Mouse (Mus musculus) C2C12 (cell line): ENCODE data around the gene Ntrk2.

Experiments used
- CEBPB ChIP-seq: IDR thresholded peaks from one replicate; pipeline ENCODE4 v1.6.1; 2011; ENCODE audit warnings: low read depth, mild to moderate bottlenecking, control low read depth, moderate library complexity
- CTCF ChIP-seq: IDR thresholded peaks from one replicate; pipeline ENCODE4 v1.5.1; 2011; ENCODE audit not compliant: control insufficient read depth, insufficient read depth, insufficient read length
- FOSL1 ChIP-seq: IDR thresholded peaks from one replicate; pipeline ENCODE4 v1.8.0; 2011; ENCODE audit warnings: mild to moderate bottlenecking, low read length; ENCODE audit not compliant: poor library complexity, insufficient read depth, severe bottlenecking
- MAX ChIP-seq: IDR thresholded peaks from one replicate; pipeline ENCODE4 v1.6.1; 2011; ENCODE audit warnings: mild to moderate bottlenecking, control low read depth
- MYOD1 ChIP-seq: IDR thresholded peaks from one replicate; pipeline ENCODE4 v1.6.1; 2011; ENCODE audit warnings: low read depth; ENCODE audit not compliant: control insufficient read depth, insufficient read length
- MYOG ChIP-seq: IDR thresholded peaks from one replicate; pipeline ENCODE4 v1.6.1; 2011; ENCODE audit not compliant: control insufficient read depth, insufficient read length; ENCODE audit errors: extremely low read depth
- USF1 ChIP-seq: IDR thresholded peaks from one replicate; pipeline ENCODE4 v1.6.1; 2011; ENCODE audit warnings: low read depth, mild to moderate bottlenecking, control low read depth, moderate library complexity

- TF ChIP-seq CTCF (no peak), FOSL1 (no peak), MYOG (no peak), USF1 (no peak), MYOD1 (no peak), MAX (no peak), CEBPB (no peak)
Observed at GRCm38 (mm10) chr13:58965826-58966225, 159.5 kb downstream of the Ntrk2 start.
